Mouse (Mus musculus): Measurements from ENCODE around the gene Tarbp2.

DNA sequence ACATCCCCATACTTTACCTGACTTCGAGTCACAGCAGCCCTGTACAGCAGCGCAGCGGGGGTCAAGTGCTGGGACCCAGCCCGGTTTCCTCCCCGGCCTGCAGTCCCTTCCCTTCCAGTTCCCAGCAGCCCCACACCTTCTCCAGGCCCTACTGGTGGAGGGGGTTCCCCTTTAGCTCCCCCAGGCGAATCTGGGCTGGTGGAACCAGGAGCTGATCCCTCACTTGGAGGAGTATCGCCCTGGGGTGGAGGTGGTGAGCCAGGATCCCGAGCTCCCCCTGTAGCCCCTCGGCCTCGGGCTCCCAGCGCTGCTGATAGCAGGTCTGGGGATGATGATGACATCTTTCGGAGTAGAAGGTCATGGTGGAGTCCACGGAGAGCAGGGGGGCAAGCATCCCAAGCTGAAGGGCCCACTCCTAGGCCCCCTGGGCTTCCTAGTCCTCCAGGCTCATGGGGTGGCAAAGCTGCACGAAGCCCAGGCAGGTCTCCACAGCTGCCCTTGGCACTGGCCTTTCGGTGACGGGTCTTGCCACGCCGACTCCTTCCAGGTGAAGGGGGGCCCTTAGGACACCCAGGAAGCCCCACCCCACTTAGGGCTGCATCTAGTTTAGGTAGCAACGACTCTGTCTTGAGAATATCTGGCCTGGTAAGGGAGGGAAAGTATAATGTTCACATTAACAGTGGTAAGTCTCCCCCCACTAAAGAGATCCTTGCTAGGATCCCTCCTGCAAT, 16.7 kb upstream of the Tarbp2 start:
- TF ChIP-seq CTCF (IDR thresholded peaks at IDR 0.05; ENCODE audit: control insufficient read depth, insufficient read depth, insufficient replicate concordance, low read depth, low read length) (no peak), POLR2A (IDR thresholded peaks at IDR 0.05; ENCODE audit: control insufficient read depth, low read depth, low read length) (no peak)
